Mouse (Mus musculus) WW6 (cell line): ENCODE data around the gene Cast.

Experiments
- DNase-seq: peaks from one replicate; pipeline ENCODE4 v3.0.0-alpha.2; 2013; ENCODE audit warnings: low read depth, low spot score

Cast gene

DNA sequence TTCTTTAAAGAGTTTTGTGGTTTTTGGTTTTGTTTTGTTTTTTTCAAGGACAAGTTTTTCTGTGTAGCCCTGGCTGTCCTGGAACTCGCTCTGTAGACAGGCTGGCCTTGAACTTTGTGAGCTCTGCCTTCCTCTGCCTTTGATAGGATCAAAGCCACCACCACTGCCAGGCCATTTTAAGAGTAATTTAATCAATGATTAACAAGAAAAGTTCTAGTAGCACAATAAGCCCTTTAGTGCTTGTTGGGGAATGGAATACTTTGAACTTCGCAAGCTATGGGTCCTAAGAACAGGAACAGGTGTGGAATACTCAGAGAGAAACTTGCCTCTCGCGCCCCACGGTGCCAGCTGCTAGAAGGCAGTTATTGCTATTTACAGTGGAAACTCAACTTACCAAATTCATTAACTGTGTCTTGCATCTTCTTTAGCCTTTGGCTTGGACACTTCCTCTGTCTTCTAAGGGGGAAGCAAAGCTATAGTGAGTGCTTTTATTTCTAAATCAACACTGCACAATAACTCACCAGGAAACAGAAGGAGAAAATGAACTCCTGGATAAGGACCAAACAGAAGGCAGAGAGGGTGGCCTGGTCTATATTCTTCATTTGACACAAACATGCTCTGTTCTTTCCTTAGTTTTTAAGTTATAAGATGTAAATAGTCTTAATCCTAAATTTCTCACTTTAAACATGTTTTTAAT is 113.0 kb downstream of the Cast start:
- DNase-seq: no peak
